Mouse (Mus musculus) ES-E14 (cell line): ENCODE data around the gene Plgrkt.
"Not testable (repeated sequence)": the region's sequence is repeated elsewhere in the genome, so short reads cannot be mapped to it uniquely, and the experiment has no call there.

Experiments
- CHD2 ChIP-seq: IDR thresholded peaks from 2 replicates; pipeline ENCODE4 v1.6.1; 2014; ENCODE audit warnings: mild to moderate bottlenecking, low read depth, low read length, inconsistent platforms
- HCFC1 ChIP-seq: IDR thresholded peaks from 2 replicates; pipeline ENCODE4 v1.6.1; 2012; ENCODE audit warnings: low read length, inconsistent platforms, borderline replicate concordance; ENCODE audit not compliant: insufficient read depth
- MAFK ChIP-seq: IDR thresholded peaks from 2 replicates; pipeline ENCODE4 v1.6.1; 2014; ENCODE audit warnings: mild to moderate bottlenecking, low read depth, low read length, inconsistent platforms; ENCODE audit not compliant: insufficient read depth

DNA sequence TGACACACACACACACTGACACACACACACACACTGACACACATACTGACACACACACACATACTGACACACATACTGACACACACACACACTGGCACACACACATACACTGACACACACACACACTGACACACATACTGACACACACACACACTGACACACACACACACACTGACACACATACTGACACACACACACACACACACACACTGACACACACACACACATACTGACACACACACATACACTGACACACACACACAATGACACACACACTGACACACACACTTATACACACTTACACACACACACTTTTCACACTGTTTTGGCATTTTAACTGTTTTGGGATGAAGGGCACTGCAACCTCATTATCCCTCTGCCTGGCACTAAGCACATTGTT is 47.7 kb upstream of the Plgrkt start:
- not testable (repeated sequence) for TF ChIP-seq MAFK, CHD2, HCFC1
